Mouse (Mus musculus): Measurements from ENCODE around the gene Vwa7. TPM values are rescaled to one million over a fixed set of nuclear protein-coding genes. Genes with fewer than 3 reads are reported as not detected.
"Not testable (repeated sequence)": the region's sequence is repeated elsewhere in the genome, so short reads cannot be mapped to it uniquely, and the experiment has no call there.

Vwa7 gene
- polyA plus RNA-seq, 1 experiment, result 0.29 TPM

DNA sequence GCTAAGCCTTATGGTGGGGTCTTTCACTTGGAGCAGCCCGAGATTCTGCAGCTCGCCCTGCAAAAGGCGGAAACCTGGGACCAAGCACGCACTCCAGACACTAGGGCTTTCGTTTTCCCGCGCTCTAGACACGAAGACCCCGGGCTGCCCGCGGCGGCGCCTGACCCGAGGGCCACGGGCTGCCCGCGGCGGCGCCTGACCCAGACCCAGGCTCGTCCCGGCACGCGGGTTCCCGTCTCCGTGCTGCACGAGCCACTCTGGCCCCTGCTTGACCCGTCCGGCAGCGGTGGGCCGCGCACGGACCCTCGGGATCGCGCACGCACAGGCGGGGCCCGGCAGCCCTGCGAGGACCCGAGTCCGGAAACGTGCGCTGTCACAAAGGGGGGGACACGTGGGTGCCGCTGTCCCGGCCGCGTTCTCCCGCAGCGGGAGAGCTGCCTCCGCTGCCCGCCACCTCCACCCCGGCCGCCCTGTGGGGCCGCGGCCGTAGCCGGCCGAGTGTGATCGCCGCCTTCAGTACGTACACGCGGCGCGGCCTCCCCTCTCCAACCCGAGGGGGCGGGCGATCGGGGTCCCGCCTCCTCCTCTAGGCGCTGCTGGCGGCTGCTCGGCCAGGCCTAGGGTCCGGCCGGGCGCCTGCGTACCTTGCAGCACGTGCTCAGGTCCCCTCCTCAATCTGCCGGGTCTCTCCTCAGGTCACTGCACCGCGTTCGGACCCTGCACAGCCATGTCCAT, 15.5 kb upstream of the Vwa7 start, which contains the start of gene Vars:
Gene Vars (plus strand): TSS at position 271 of the 735 bp plus-strand sequence.
- no peak for TF ChIP-seq CTCF (IDR thresholded peaks at IDR 0.05; ENCODE audit: extremely low read depth, insufficient read depth, low read length)
- peak; percentile 22; the same call in 1 of the 2 replicates for TF ChIP-seq POLR2A (IDR thresholded peaks at IDR 0.05; ENCODE audit: extremely low read depth, insufficient read depth, low read length)
- peaks cover 4% of the 10 kb centered on the region; the same call in 1 of the 2 replicates for H3K4me1 ChIP-seq (ENCODE audit: control insufficient read depth, insufficient read depth, low read length)
- H3K4me3 ChIP-seq (ENCODE audit: insufficient read depth, low read length), result peak within 1 kb of the TSS; percentile 94
- H3K27ac ChIP-seq (ENCODE audit: insufficient read depth, low read length), result peak within 1 kb of the TSS; percentile 100

DNA sequence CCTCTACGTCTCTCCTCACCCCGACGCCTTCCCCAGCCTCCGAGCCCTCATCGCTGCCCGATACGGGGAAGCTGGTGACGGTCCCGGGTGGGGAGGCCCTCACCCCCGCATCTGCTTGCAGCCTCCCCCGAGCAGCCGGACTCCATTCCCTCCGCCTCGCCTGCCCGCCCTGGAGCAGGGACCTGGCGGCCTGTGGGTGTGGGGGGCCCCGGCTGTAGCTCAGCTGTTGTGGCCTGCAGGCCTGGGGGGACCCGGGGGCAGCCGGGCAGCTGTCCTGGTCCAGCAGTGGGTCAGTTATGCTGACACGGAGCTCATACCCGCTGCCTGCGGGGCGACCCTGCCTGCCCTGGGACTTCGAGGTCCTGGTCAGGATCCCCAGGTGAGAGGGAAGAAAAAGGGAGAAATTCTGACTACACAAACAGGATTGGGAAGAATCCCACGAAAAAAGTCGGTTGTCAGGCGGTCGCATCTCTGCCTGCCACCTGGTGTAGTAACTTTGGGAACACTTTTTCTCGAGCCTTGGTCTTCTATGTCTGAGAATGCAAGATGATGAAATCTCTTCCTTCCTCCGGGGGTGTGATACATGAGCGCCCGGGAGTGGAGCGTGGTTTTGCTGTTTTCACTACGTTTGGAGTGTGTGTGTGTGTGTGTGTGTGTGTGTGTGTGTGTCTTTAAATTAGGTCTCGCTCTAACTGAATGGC, 14.8 kb upstream of the Vwa7 start:
- Histone ChIP-seq H3K4me3 (ENCODE audit: insufficient read depth, low read length) (peak overlapping the region; percentile 94), H3K27ac (ENCODE audit: insufficient read depth, low read length) (peak overlapping the region; percentile 100), H3K4me1 (ENCODE audit: control insufficient read depth, insufficient read depth, low read length) (peaks cover 4% of the 10 kb centered on the region; the same call in 1 of the 2 replicates)
- TF ChIP-seq CTCF (IDR thresholded peaks at IDR 0.05; ENCODE audit: extremely low read depth, insufficient read depth, low read length) (no peak), POLR2A (IDR thresholded peaks at IDR 0.05; ENCODE audit: extremely low read depth, insufficient read depth, low read length) (no peak)

DNA sequence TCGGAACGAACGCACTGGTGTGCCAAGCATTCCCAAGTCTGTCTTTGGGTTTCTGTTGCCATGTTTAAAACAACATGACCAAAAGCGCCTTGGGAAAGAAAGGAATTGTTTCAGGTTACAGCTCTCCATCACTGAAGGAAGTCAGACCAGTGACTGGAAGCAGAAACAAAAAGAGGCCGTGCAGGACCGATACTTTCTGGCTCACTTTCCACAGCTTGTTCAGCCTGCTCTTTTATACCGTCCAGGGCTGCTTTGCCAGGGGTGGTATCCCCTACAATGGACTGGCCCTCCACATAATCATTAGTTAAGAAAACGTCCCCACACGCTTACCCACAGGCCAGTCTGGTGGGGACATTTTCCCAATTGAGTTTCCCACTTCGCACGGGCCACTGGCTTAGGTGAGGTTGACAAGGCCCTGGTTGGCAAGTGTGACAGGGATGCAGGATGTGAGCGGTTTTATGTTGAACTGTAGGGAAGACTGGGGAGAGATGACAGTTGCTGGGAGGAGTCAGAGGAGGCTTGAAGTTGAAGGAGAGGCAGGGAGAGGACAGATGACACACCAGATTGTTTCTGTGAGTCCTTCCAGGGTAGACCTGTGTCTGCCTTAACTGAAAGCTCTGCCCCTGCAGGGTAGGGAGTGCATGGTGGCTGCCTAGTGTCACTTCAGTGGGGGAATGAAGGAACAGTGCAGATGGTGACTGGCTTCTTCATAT, 14.1 kb upstream of the Vwa7 start:
- Histone ChIP-seq H3K4me1 (ENCODE audit: control insufficient read depth, insufficient read depth, low read length) (peaks cover 4% of the 10 kb centered on the region; the same call in 1 of the 2 replicates), H3K4me3 (ENCODE audit: insufficient read depth, low read length) (peak overlapping the region; percentile 94; the same call in 1 of the 2 replicates), H3K27ac (ENCODE audit: insufficient read depth, low read length) (no peak overlapping the region)
- TF ChIP-seq CTCF (IDR thresholded peaks at IDR 0.05; ENCODE audit: extremely low read depth, insufficient read depth, low read length) (no peak), POLR2A (IDR thresholded peaks at IDR 0.05; ENCODE audit: extremely low read depth, insufficient read depth, low read length) (no peak)

DNA sequence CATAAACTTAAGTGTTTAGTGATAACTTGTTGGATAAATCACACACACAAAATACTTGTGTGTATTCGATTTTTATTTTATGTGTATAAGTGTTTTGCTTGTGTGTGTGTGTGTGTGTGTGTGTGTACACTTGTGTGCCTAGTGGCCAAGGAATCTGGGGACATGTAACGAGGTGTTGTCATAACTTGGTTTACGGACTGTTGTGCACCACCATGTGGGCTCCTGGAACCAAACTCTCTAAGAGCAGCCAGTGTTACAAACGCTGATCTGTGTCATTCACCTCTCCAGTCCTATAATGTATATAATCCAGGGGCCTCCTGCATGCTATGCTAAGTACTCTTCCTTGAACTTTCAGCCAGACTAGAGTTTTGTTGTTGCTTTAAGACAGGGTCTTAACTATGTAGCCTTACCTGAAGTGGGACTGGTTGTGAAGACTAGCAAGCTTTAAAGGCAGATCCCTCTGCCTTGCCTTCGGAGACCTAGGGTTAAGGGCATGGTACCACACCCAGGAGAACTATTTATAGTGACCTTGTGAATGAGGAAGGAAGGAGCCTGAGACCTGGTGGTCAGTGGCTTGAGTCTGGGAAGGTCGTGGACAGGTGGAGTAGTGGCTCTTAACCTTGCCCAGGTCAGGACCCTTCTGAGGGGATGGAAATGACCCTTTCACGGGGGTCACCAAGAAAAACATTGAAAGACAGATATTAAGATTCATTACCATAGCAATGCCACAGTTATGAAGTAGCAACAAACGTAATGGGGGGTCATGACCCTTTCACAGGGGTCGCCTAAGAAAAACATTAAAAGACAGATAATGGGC, 13.1 kb upstream of the Vwa7 start:
- TF ChIP-seq POLR2A (IDR thresholded peaks at IDR 0.05; ENCODE audit: extremely low read depth, insufficient read depth, low read length) (no peak), CTCF (IDR thresholded peaks at IDR 0.05; ENCODE audit: extremely low read depth, insufficient read depth, low read length) (no peak)
- H3K27ac ChIP-seq (ENCODE audit: insufficient read depth, low read length), result no peak overlapping the region
- no peak overlapping the region for H3K4me3 ChIP-seq (ENCODE audit: insufficient read depth, low read length)
- peaks cover 4% of the 10 kb centered on the region; the same call in 1 of the 2 replicates for H3K4me1 ChIP-seq (ENCODE audit: control insufficient read depth, insufficient read depth, low read length)

DNA sequence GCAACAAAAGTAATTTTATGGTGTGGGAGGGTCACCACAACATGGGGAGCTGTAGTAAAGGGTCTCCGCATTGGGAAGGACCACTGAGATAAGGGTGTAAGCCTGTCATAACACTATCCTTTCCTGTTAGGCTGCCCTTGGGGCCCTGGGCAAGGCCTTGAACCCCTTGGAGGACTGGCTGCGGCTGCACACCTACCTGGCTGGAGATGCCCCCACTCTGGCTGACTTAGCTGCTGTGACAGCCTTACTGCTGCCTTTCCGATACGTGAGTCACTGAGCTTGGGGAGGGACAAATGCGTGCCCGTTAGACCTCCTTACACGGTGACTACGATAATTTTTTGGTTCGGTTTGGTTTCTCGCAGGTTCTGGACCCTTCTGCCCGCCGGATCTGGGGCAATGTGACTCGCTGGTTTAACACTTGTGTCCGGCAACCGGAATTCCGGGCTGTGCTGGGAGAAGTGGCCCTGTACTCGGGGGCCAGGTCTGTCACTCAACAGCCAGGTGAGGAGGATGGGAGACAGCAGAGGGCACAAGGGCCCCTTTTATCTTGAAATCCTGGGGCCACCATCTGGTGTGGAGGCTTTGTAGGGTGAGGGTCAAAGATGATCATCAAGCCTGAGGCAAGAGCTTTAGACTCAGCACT, 12.2 kb upstream of the Vwa7 start:
- Histone ChIP-seq H3K4me3 (ENCODE audit: insufficient read depth, low read length) (no peak overlapping the region), H3K4me1 (ENCODE audit: control insufficient read depth, insufficient read depth, low read length) (peaks cover 4% of the 10 kb centered on the region; the same call in 1 of the 2 replicates), H3K27ac (ENCODE audit: insufficient read depth, low read length) (no peak overlapping the region)
- TF ChIP-seq CTCF (IDR thresholded peaks at IDR 0.05; ENCODE audit: extremely low read depth, insufficient read depth, low read length) (no peak), POLR2A (IDR thresholded peaks at IDR 0.05; ENCODE audit: extremely low read depth, insufficient read depth, low read length) (no peak)

DNA sequence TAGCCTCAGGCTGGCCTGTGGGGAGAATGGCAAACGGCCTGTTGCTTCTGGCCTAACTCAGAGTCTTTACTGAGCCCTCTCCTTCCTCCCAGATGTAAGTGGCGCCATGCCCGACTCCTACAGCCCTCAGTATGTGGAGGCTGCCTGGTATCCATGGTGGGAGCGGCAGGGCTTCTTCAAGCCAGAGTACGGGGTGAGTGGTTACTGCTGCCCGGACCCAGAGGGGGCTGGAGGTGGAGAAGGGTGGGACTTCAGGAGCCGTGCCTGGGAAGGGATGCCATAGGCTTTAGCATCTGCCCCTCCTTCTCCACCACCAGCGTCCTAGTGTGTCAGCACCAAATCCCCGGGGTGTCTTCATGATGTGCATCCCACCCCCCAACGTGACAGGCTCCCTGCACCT, 11.2 kb upstream of the Vwa7 start:
- peaks cover 4% of the 10 kb centered on the region; the same call in 1 of the 2 replicates for H3K4me1 ChIP-seq (ENCODE audit: control insufficient read depth, insufficient read depth, low read length)
- no peak overlapping the region for H3K27ac ChIP-seq (ENCODE audit: insufficient read depth, low read length)
- TF ChIP-seq POLR2A (IDR thresholded peaks at IDR 0.05; ENCODE audit: extremely low read depth, insufficient read depth, low read length) (no peak), CTCF (IDR thresholded peaks at IDR 0.05; ENCODE audit: extremely low read depth, insufficient read depth, low read length) (no peak)
- no peak overlapping the region for H3K4me3 ChIP-seq (ENCODE audit: insufficient read depth, low read length)

DNA sequence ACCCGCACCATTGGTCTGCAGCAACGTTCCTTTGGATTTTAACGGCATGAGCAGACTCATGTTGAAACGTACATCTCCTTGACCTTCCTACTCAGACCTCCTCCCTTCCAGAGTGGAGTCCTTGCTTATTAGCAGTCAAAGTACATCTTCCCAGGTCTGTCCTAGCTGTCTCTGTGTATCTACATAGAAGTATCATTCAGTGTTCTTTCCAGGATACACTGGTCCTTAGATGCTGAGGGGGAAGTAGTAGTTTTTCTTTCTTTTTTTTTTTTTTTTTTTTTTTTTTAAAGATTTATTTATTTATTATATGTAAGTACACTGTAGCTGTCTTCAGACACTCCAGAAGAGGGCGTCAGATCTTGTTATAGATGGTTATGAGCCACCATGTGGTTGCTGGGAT, 10.5 kb upstream of the Vwa7 start:
- not testable (repeated sequence) for H3K4me3 ChIP-seq (ENCODE audit: insufficient read depth, low read length); H3K4me1 ChIP-seq (ENCODE audit: control insufficient read depth, insufficient read depth, low read length); H3K27ac ChIP-seq (ENCODE audit: insufficient read depth, low read length)

DNA sequence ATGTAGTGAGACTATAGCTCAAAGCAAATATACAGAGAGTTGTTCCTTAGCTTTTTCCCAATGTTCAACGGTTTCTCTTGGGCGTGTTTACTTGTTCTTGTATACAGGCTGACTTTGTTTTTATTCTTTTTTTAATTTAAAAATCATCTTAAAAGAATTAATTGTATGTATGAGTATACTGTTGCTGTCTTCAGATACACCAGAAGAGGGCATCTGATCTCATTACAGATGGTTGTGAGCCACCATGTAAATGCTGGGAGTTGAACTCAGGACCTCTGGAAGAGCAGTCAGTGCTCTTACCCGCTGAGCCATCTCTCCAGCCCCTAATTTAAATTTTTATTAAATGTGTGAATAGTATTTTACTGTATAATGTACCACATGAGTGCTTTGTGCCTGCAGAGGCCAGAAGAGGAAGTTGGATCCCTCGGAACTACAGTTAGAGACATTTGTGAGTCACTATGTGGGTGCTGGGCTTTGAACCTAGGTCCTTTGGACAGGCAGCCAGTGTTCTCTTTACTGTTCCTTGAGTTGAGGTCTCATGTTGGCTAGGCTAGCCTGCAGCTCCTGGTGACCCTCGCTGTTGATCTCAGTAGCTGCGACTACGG, 8.9 kb upstream of the Vwa7 start:
- Histone ChIP-seq H3K4me3 (ENCODE audit: insufficient read depth, low read length) (no peak overlapping the region), H3K4me1 (ENCODE audit: control insufficient read depth, insufficient read depth, low read length) (peaks cover under 1% of the 10 kb centered on the region; the same call in 1 of the 2 replicates), H3K27ac (ENCODE audit: insufficient read depth, low read length) (no peak overlapping the region)
- TF ChIP-seq POLR2A (IDR thresholded peaks at IDR 0.05; ENCODE audit: extremely low read depth, insufficient read depth, low read length) (no peak), CTCF (IDR thresholded peaks at IDR 0.05; ENCODE audit: extremely low read depth, insufficient read depth, low read length) (no peak)

All from cortical plate, adult 2 months (tissue).